Mouse (Mus musculus): ENCODE data around the gene Pitpnc1. TPM values are rescaled to one million over a fixed set of nuclear protein-coding genes. Genes with fewer than 3 reads are reported as not detected.
A peak's percentile ranks its signal among the peaks of the same experiment; 100 is the strongest.

Pitpnc1 gene
- polyA plus RNA-seq, 1 experiment from 2014 or later, result 21.5 TPM

DNA sequence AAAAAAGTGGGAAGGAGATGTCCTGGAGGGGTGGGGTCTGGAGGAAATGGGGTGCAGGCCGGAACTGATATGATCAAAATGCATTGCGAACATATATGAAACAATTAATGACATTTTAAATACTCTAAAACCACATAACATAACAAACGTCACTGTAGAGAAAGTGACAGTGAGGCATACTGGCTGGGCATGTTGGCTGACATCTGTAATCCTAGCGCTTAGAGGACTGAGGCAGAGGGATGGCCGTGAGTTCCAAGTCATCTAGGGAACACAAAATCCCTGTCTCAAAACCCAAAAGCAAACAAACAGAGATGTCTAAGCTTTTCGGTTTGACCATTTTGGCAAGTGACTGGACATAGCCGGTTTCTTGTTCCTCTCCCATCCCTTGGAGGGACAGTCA lies 59.7 kb downstream of the Pitpnc1 start:
- Histone ChIP-seq H3K9ac (no peak overlapping the region), H3K9me3 (replicated peaks) (no peaks in the 10 kb centered on the region), H3K4me3 (replicated peaks) (no peak overlapping the region), H3K27ac (no peak overlapping the region), H3K4me1 (peaks cover 55% of the 10 kb centered on the region), H3K36me3 (no peaks in the 10 kb centered on the region), H3K27me3 (no peaks in the 10 kb centered on the region), H3K4me2 (no peak overlapping the region)
- ATAC-seq (replicated peaks; ENCODE audit: low FRiP score), result no peak
- WGBS, result 75% methylated on average over 7 of the region's 7 CpGs

DNA sequence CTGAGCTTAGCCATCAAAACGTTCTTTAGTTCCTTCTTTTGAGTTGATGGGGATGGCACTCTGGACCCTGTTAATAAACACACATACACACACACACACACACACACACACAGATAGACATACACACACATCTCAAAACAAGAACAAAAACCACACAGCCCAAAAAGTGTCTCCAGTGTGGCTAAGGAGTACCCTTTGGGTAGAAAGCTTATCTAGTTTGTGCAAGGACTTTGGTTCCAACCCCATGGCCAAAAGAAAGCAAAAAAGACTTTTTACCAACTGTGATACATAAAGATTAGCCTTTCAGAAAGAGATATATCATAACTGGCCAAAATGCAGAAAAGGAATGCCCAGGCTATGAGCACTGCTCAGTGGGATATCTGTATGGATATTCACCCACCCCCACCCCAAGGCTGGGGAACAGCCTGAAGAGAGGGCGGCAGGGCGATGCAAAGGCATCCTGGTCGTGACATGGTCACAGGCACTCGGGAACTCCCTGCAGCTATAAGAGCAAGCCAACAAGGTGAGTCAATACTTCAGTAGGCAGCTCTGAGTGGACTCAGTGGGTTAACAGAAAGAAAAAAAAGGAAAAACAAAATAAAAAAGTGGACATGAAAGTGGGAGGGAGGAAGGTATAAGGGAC lies 60.3 kb downstream of the Pitpnc1 start:
- Histone ChIP-seq H3K27me3 (no peaks in the 10 kb centered on the region), H3K36me3 (no peaks in the 10 kb centered on the region), H3K27ac (no peak overlapping the region), H3K4me3 (replicated peaks) (no peak overlapping the region), H3K9me3 (replicated peaks) (no peaks in the 10 kb centered on the region), H3K9ac (no peak overlapping the region), H3K4me1 (peaks cover 52% of the 10 kb centered on the region), H3K4me2 (no peak overlapping the region)
- no peak for ATAC-seq (replicated peaks; ENCODE audit: low FRiP score)
- 68% methylated on average over 5 of the region's 5 CpGs for WGBS

DNA sequence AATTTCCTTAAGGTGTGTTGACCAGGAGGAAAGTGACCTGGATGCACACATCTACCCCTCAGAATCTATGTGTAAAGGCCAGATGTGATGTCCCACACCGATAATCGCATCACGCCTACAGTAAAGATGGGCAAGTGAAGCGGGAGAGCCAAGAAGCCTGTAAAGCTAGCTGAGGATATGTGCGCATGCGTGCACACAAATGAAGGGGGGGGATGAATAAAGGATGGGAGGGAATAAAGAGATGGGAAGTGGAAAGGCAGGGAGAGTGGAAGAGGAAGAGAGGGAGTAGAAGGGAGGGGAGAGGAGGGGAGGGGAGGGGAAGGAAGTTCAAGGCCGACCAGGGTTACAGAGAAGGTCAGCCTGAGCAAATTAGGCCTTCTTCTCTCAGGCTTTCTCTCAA lies 61.6 kb downstream of the Pitpnc1 start:
- WGBS, result 81% methylated on average over 7 of the region's 7 CpGs

DNA sequence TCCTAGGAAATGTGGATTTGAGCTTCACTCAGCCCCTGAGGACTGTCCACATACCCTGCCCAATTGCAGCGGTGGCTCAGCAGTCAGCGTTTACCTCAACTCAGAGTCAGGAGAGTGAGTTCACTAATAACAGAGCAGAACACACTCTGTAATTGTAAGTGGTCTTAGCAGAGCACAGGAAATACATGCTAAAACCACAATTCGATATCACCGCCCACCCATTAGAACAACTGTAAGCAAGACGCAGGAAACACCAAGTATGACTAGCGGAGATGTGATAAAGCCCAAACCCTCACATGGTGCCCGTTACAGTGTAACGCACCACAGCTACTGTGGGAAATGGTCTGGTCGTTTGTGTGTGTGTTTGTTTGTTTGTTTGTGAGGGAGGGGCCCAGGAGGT lies 62.8 kb downstream of the Pitpnc1 start:
- H3K9ac ChIP-seq, result no peak overlapping the region
- ATAC-seq (replicated peaks; ENCODE audit: low FRiP score), result no peak
- no peak overlapping the region for H3K27ac ChIP-seq
- no peak overlapping the region for H3K4me2 ChIP-seq
- H3K27me3 ChIP-seq, result no peaks in the 10 kb centered on the region
- 86% methylated on average over 9 of the region's 9 CpGs for WGBS
- H3K4me3 ChIP-seq (replicated peaks), result no peak overlapping the region
- no peaks in the 10 kb centered on the region for H3K36me3 ChIP-seq
- no peaks in the 10 kb centered on the region for H3K9me3 ChIP-seq (replicated peaks)
- H3K4me1 ChIP-seq, result peaks cover 46% of the 10 kb centered on the region

More for the DNA sequence above, 61.6 kb downstream of the Pitpnc1 start:
- Histone ChIP-seq H3K27me3 (no peaks in the 10 kb centered on the region), H3K27ac (no peak overlapping the region), H3K9me3 (replicated peaks) (no peaks in the 10 kb centered on the region), H3K4me3 (replicated peaks) (no peak overlapping the region), H3K36me3 (no peaks in the 10 kb centered on the region), H3K4me2 (no peak overlapping the region), H3K9ac (no peak overlapping the region), H3K4me1 (peaks cover 47% of the 10 kb centered on the region)
- no peak for ATAC-seq (replicated peaks; ENCODE audit: low FRiP score)

DNA sequence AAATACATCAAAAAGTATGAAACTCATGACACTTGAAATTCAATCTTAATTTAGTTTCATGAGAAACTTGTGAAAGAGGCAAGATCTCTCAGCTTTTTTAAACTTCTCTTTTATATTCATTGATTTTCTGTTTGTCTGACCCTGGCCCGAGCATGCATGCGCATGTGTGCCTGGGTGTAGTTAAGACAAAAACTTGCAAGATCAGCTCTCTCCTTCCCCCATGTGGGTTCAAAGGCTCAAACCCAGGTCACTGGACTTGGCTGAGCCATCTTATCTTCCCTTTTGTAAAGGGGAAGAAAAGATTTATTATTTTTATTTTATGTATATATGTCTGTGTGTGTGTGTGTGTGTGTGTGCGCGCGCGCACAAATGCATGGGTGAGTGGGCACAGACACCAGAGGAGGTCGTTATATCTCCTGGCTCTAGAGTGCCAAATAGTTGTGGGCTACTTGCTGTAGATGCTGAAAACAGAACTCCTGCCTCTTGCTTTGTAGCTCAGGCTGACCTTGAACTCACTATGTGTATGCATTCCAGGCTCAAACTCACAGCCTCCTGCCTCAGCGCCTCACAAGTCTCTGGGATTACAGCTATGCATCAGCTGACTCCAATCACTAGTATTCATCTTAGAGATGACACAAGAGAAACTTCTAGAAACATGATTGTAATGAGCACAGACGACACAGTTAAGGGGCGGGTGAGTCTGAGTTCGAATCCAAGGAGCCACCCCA lies 64.7 kb downstream of the Pitpnc1 start:
- H3K27me3 ChIP-seq, result no peaks in the 10 kb centered on the region
- ATAC-seq (replicated peaks; ENCODE audit: low FRiP score), result no peak
- no peak overlapping the region for H3K9ac ChIP-seq
- H3K4me1 ChIP-seq, result peaks cover 36% of the 10 kb centered on the region
- no peak overlapping the region for H3K4me3 ChIP-seq (replicated peaks)
- H3K27ac ChIP-seq, result no peak overlapping the region
- no peaks in the 10 kb centered on the region for H3K9me3 ChIP-seq (replicated peaks)
- no peak overlapping the region for H3K4me2 ChIP-seq
- no peaks in the 10 kb centered on the region for H3K36me3 ChIP-seq
- WGBS, result 91% methylated on average over 11 of the region's 11 CpGs

DNA sequence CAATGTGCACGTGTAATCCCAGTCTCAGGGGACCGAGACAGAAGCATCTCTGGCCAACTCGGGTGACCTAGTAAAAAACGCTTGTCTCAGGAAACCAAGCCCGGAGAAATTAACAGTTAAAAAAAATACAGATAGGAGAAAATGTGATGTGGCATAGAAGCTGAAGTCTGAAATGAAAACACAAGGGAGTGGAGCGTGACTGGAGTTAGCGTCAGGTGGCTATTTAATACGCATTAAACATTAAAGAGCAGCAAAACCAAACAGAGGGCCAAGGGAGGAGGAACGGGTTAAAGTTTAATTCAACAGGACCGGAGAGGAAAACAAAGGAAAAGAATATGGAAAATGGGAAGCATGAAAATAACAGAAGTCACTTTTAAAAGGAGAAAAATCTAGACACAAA lies 67.2 kb downstream of the Pitpnc1 start:
- Histone ChIP-seq H3K27ac (peak overlapping the region; percentile 42), H3K9me3 (replicated peaks) (no peaks in the 10 kb centered on the region), H3K9ac (no peak overlapping the region), H3K4me3 (replicated peaks) (no peak overlapping the region), H3K36me3 (no peaks in the 10 kb centered on the region), H3K4me2 (0 out of 2 replicates have a peak overlapping the region, but pooled peaks have one; percentile 0), H3K27me3 (no peaks in the 10 kb centered on the region), H3K4me1 (peaks cover 31% of the 10 kb centered on the region)
- no peak for ATAC-seq (replicated peaks; ENCODE audit: low FRiP score)
- WGBS, result 33% methylated on average over 10 of the region's 10 CpGs

DNA sequence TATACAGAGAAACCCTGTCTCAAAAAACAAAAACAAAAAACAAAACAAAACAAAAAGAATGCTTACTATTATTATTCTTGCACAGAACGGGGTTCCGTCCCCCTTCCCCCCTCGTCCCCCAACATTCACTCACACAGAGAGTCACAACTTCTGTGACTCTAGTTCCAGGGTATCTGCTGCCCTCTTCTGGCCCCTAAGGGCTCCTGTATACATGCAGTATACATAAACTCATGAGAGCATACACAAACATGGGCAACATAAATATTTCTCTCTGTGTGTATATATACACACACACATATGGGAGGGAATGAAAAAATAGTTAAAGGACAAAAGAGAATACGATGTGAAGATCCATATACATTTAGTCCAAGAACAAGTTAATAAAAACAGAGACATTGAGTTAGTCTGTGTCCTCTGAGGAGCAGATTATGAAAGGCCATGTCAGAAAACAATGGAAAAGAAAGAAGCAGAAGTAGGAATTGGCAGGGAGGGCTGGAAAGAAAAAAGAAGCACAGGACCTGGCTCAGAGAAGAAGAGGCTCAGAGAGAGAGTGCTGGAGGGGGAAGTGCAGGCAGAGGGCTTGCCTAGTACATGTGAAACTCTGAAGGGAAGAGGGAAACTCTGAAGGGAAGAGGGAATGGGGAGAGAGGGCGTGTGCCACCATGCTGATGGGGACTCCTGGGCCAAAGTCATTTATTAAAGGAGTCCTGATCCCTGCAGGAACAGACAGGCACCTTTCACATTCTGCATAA lies 68.5 kb downstream of the Pitpnc1 start:
- Histone ChIP-seq H3K4me3 (replicated peaks) (no peak overlapping the region), H3K4me1 (peaks cover 34% of the 10 kb centered on the region), H3K27ac (peak overlapping the region; percentile 42; the same call in 1 of the 2 replicates), H3K4me2 (no peak overlapping the region), H3K9me3 (replicated peaks) (no peaks in the 10 kb centered on the region), H3K36me3 (no peaks in the 10 kb centered on the region), H3K9ac (no peak overlapping the region), H3K27me3 (no peaks in the 10 kb centered on the region)
- 92% methylated on average over 5 of the region's 5 CpGs for WGBS
- no peak for ATAC-seq (replicated peaks; ENCODE audit: low FRiP score)

DNA sequence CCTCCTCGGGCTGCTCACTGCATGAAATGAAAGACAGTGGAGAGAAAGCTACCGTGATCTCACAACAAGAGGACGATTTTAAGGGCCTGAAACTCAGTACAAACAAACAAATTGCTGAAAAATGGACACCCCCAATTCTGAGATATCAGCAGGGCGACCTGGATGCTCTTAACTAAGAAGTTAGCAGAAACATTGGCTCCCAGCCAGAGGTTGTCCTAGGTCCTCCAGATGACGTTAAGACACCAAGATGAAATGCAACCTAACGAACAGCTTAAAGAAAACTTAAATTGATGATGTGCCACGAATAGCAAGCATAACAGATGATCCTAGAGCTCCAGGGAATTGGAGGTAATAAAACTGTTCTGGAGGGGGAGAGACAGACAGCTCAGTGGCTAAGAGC lies 69.7 kb downstream of the Pitpnc1 start:
- no peaks in the 10 kb centered on the region for H3K36me3 ChIP-seq
- no peak overlapping the region for H3K4me2 ChIP-seq
- no peaks in the 10 kb centered on the region for H3K9me3 ChIP-seq (replicated peaks)
- H3K27ac ChIP-seq, result no peak overlapping the region
- H3K4me1 ChIP-seq, result peaks cover 36% of the 10 kb centered on the region
- 51% methylated on average over 7 of the region's 7 CpGs for WGBS
- no peak overlapping the region for H3K9ac ChIP-seq
- no peaks in the 10 kb centered on the region for H3K27me3 ChIP-seq
- no peak for ATAC-seq (replicated peaks; ENCODE audit: low FRiP score)
- no peak overlapping the region for H3K4me3 ChIP-seq (replicated peaks)

DNA sequence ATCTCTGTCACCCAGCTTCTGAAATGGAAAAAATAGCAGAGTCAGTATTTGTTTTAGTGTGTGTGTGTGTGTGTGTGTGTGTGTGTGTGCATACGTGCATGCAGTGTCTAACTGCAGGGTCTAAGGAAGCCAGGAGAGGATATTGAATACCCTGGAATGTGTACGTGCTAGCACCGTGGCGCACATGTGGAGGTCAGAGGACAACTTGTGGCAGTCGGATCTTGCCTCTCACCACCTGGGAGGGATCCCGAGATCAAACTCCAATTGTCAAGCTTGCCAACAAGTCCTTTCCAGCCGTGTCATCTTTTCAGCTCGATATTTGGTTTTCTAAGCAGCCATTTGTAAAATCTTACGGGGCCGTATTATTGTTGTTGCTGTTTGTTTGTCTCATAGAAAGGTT lies 70.5 kb downstream of the Pitpnc1 start:
- no peak overlapping the region for H3K27ac ChIP-seq
- H3K9me3 ChIP-seq (replicated peaks), result no peaks in the 10 kb centered on the region
- WGBS, result 54% methylated on average over 10 of the region's 10 CpGs
- peaks cover 36% of the 10 kb centered on the region for H3K4me1 ChIP-seq
- no peaks in the 10 kb centered on the region for H3K27me3 ChIP-seq
- no peaks in the 10 kb centered on the region for H3K36me3 ChIP-seq
- no peak; the same call in 1 of the 2 replicates for ATAC-seq (replicated peaks; ENCODE audit: low FRiP score)
- H3K4me3 ChIP-seq (replicated peaks), result no peak overlapping the region
- no peak overlapping the region for H3K9ac ChIP-seq
- no peak overlapping the region for H3K4me2 ChIP-seq

DNA sequence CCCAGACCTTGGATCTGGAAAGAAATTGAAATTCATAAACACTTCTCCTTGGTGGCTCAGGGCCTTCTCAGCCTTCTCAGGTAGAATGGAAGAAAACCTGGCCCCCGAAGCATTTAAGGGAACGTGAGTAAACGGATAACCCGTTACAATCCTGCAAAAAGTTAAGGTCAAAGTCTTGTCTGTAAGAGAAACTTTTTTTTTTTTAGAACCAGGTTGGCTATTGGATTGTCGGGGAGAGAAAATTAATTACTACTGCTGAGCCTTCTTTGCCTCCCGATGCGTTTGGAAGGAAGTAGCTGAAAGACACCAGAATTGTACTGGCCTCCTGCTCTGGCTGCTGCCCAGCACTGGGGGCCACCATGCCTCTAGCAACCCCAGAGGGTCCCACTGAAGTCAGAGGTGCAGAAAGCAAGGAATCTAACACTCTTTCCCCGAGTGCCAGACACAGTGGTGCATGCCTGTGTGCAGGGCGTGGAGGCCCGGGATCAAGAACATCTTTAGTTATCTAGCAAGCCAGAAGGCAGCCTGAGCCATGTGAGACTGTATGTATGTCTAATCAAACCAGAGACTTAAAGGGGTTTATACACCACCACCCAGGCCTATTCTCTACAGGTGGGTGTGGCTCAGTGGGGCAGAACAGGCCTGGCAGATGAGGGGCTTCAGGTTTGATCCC lies 73.0 kb downstream of the Pitpnc1 start:
- Histone ChIP-seq H3K36me3 (no peaks in the 10 kb centered on the region), H3K4me3 (replicated peaks) (no peak overlapping the region), H3K4me2 (no peak overlapping the region), H3K4me1 (peaks cover 31% of the 10 kb centered on the region), H3K9me3 (replicated peaks) (no peaks in the 10 kb centered on the region), H3K9ac (no peak overlapping the region), H3K27ac (0 out of 2 replicates have a peak overlapping the region, but pooled peaks have one; percentile 20), H3K27me3 (no peaks in the 10 kb centered on the region)
- peak; percentile 77 for ATAC-seq (replicated peaks; ENCODE audit: low FRiP score)
- 62% methylated on average over 10 of the region's 10 CpGs for WGBS

DNA sequence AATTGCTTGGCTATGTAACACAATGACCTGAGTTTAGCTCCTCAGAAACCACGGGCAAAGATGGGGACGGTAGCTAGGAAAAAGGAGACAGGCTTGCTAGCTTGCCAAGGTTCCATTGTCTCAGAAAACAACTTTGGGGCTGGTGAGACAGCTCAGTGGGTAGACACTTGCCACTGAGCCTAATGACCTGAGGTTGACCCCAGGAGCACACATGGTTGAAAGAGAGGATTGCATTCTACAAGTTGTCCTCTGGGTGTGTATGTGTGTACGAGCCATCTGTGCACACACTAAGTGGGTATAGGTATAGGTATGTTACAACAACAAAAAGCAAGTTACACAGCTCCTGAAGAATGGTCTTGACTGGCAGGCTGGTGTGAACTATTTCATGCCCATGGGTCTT lies 76.3 kb downstream of the Pitpnc1 start:
- H3K4me2 ChIP-seq, result no peak overlapping the region
- no peak overlapping the region for H3K9ac ChIP-seq
- no peak overlapping the region for H3K4me3 ChIP-seq (replicated peaks)
- H3K36me3 ChIP-seq, result no peaks in the 10 kb centered on the region
- no peaks in the 10 kb centered on the region for H3K9me3 ChIP-seq (replicated peaks)
- ATAC-seq (replicated peaks; ENCODE audit: low FRiP score), result no peak
- whole genome bisulfite sequencing, result 82% methylated on average over 3 of the region's 3 CpGs
- no peaks in the 10 kb centered on the region for H3K27me3 ChIP-seq
- peaks cover 19% of the 10 kb centered on the region for H3K4me1 ChIP-seq
- no peak overlapping the region for H3K27ac ChIP-seq

DNA sequence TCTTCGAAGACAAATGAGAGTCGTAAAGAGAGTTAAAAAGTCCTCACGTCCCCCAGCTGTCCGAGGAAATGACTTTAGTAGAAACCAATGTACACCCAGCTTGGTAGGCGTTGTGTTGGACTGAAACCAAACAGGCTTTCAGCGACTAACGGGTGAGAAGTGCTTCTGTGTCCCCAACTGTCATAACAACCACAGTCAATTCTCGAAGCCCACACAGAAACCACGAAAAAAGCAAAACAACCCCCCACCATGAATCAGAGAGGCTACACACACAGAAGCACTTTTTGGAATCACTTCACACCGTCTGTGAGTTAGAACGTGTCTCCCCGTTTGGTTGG lies 76.7 kb downstream of the Pitpnc1 start:
- Histone ChIP-seq H3K27ac (no peak overlapping the region), H3K4me1 (peaks cover 19% of the 10 kb centered on the region), H3K4me3 (replicated peaks) (no peak overlapping the region), H3K4me2 (no peak overlapping the region), H3K9ac (no peak overlapping the region), H3K9me3 (replicated peaks) (no peaks in the 10 kb centered on the region), H3K36me3 (no peaks in the 10 kb centered on the region), H3K27me3 (no peaks in the 10 kb centered on the region)
- no peak for ATAC-seq (replicated peaks; ENCODE audit: low FRiP score)
- WGBS, result 40% methylated on average over 12 of the region's 12 CpGs
